Mouse (Mus musculus) frontal cortex, adult 2 months (tissue): Measurements from ENCODE around the gene Pcx. TPM values are rescaled to one million over a fixed set of nuclear protein-coding genes. Genes with fewer than 3 reads are reported as not detected.

ENCODE experiments used
- DNase-seq, 2 experiments: peaks; one replicate each; pipeline ENCODE4 v3.0.0; 2022; ENCODE audit warnings: low spot score in 1 of 2; ENCODE audit errors: extremely low spot score in 1 of 2
- polyA plus RNA-seq: library from polyadenylated mRNA; depleted of rRNA; stranded (reverse); fragments of >200 nt; gene quantifications from 2 replicates; pipeline ENCODE4 v1.2.3, GENCODE M21; 2012

Pcx gene
- polyA plus RNA-seq, 1 experiment, result 41.6 TPM

GRCm38 (mm10) chr19:4495814-4496213 is 14.5 kb upstream of the Pcx start:
- no peak for DNase-seq

GRCm38 (mm10) chr19:4496535-4497262 is 13.6 kb upstream of the Pcx start:
- no peak for DNase-seq

GRCm38 (mm10) chr19:4497263-4497973 is 12.9 kb upstream of the Pcx start:
- DNase-seq, result peak in 1 of 2 experiments; percentile 85

GRCm38 (mm10) chr19:4498062-4498933 is 12.0 kb upstream of the Pcx start, which contains the start of gene 2010003K11Rik:
Gene 2010003K11Rik (minus strand): TSS chr19:4498583.
- DNase-seq, result no peak

GRCm38 (mm10) chr19:4502701-4503100 is 7.6 kb upstream of the Pcx start:
- no peak for DNase-seq

GRCm38 (mm10) chr19:4504830-4505229 is 5.4 kb upstream of the Pcx start:
- no peak for DNase-seq

- no peak for DNase-seq
Observed at GRCm38 (mm10) chr19:4507746-4508145, 2.5 kb upstream of the Pcx start.

- no peak for DNase-seq
Observed at GRCm38 (mm10) chr19:4511116-4511841, 1.0 kb downstream of the Pcx start.

- DNase-seq, result no peak
Observed at GRCm38 (mm10) chr19:4513236-4513858, 3.1 kb downstream of the Pcx start.

- DNase-seq, result no peak
Observed at GRCm38 (mm10) chr19:4515746-4516145, 5.5 kb downstream of the Pcx start.

- DNase-seq, result no peak
Observed at GRCm38 (mm10) chr19:4516288-4516687, 6.0 kb downstream of the Pcx start.

- DNase-seq, result no peak
Observed at GRCm38 (mm10) chr19:4517483-4517882, 7.2 kb downstream of the Pcx start.

GRCm38 (mm10) chr19:4521426-4522050 is 11.3 kb downstream of the Pcx start:
- DNase-seq, result no peak

- DNase-seq, result no peak
Observed at GRCm38 (mm10) chr19:4534646-4535045, 24.4 kb downstream of the Pcx start.

GRCm38 (mm10) chr19:4535922-4536321 is 25.6 kb downstream of the Pcx start:
- DNase-seq, result no peak

- no peak for DNase-seq
Observed at GRCm38 (mm10) chr19:4536606-4537005, 26.3 kb downstream of the Pcx start.

- no peak for DNase-seq
Observed at GRCm38 (mm10) chr19:4540263-4540662, 30.0 kb downstream of the Pcx start.

- DNase-seq, result no peak
Observed at GRCm38 (mm10) chr19:4540992-4541391, 30.7 kb downstream of the Pcx start.

GRCm38 (mm10) chr19:4542081-4542480 is 31.8 kb downstream of the Pcx start:
- no peak for DNase-seq

GRCm38 (mm10) chr19:4545091-4545490 is 34.8 kb downstream of the Pcx start:
- no peak for DNase-seq
